8 mouse cellular contexts compared by ENCODE assay signal in the genomic region with DNA sequence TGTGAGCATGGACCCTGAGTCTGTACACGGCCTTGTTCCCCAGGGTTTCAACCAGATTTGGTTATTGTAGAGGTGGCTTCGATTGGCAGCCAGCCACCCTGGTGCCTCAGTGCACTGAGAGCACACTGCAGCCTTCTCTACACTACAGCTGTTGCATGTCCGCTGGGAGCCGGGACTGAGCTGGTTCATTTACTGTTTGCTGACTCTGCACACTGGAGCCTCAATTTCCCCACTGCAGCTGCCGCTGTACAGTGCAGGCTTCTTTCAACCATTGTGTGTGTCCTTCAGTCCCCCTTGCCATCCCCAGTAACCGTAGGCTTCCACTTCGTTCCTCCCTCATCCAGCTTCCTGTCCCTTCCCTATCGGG. TPM values are rescaled to one million over a fixed set of nuclear protein-coding genes. Genes with fewer than 3 reads are reported as not detected.
DNase-seq lines count a peak whose midpoint lies in the region; ATAC-seq and TF ChIP-seq lines count a peak whose summit lies in the region.

No protein-coding gene starts in this region.

- WGBS in kidney, embryonic 16.5 days: 6% methylated on average over 8 of the region's 8 CpGs
- 3% methylated on average over 8 of the region's 8 CpGs for WGBS in hindbrain, embryonic 16.5 days
- 4% methylated on average over 8 of the region's 8 CpGs for WGBS in midbrain, embryonic 16.5 days

- peak overlapping the region; percentile 90 for H3K27ac ChIP-seq in kidney, embryonic 16.5 days (ENCODE audit: low read length)
- no peak overlapping the region for H3K27ac ChIP-seq in ES-Bruce4 (ENCODE audit: insufficient read depth, low read length)
- H3K27ac ChIP-seq in hindbrain, embryonic 16.5 days (ENCODE audit: low read depth, low read length): peak overlapping the region; percentile 100
- peak overlapping the region; percentile 100 for H3K27ac ChIP-seq in midbrain, embryonic 16.5 days (ENCODE audit: low read length)

- no peak for TF ChIP-seq CTCF in ES-Bruce4 (IDR thresholded peaks at IDR 0.05; ENCODE audit: low read depth, low read length)

- no peak for TF ChIP-seq EP300 in ES-Bruce4 (IDR thresholded peaks at IDR 0.05; ENCODE audit: insufficient read depth, low read depth, low read length)

- no peaks in the 10 kb centered on the region for H3K36me3 ChIP-seq in kidney, embryonic 16.5 days (ENCODE audit: insufficient read depth, low read length)
- H3K36me3 ChIP-seq in ES-Bruce4 (ENCODE audit: control insufficient read depth, insufficient read depth, low read length, poor library complexity, severe bottlenecking): no peaks in the 10 kb centered on the region
- no peaks in the 10 kb centered on the region for H3K36me3 ChIP-seq in hindbrain, embryonic 16.5 days (ENCODE audit: control insufficient read depth, insufficient read depth, low read length)
- H3K36me3 ChIP-seq in midbrain, embryonic 16.5 days (ENCODE audit: control insufficient read depth, insufficient read depth, low read length): no peaks in the 10 kb centered on the region

- peak overlapping the region; percentile 90 for H3K4me3 ChIP-seq in kidney, embryonic 16.5 days (ENCODE audit: low read length)
- peak overlapping the region; percentile 80 for H3K4me3 ChIP-seq in ES-Bruce4 (ENCODE audit: low read depth, low read length)
- H3K4me3 ChIP-seq in hindbrain, embryonic 16.5 days (ENCODE audit: low read length): peak overlapping the region; percentile 85
- peak overlapping the region; percentile 83 for H3K4me3 ChIP-seq in midbrain, embryonic 16.5 days (ENCODE audit: low read depth, low read length)

- ATAC-seq in kidney, embryonic 16.5 days (ENCODE audit: low FRiP score, low TSS enrichment): no peak
- 0 out of 2 replicates have a peak, but pooled peaks have one; percentile 6 for ATAC-seq in common myeloid progenitor, adult 5-6 weeks (replicated peaks; ENCODE audit: low read depth, poor library complexity, severe bottlenecking)
- peak; percentile 25; the same call in 1 of the 2 replicates for ATAC-seq in hindbrain, embryonic 16.5 days
- no peak for ATAC-seq in midbrain, embryonic 16.5 days
- no peak for ATAC-seq in frontal cortex, adult (ENCODE audit: low TSS enrichment)

- TF ChIP-seq POLR2A in ES-Bruce4 (IDR thresholded peaks at IDR 0.05; ENCODE audit: insufficient read depth, low read length): no peak

- H3K27me3 ChIP-seq in kidney, embryonic 16.5 days (ENCODE audit: insufficient read depth, low read length): no peaks in the 10 kb centered on the region
- no peaks in the 10 kb centered on the region for H3K27me3 ChIP-seq in ES-Bruce4 (ENCODE audit: control insufficient read depth, insufficient read depth, low read length, poor library complexity, severe bottlenecking)
- no peaks in the 10 kb centered on the region for H3K27me3 ChIP-seq in hindbrain, embryonic 16.5 days (replicated peaks; ENCODE audit: control insufficient read depth, insufficient read depth, low read length)
- no peaks in the 10 kb centered on the region for H3K27me3 ChIP-seq in midbrain, embryonic 16.5 days (ENCODE audit: control insufficient read depth, insufficient read depth, low read depth, low read length)

- no peak for DNase-seq in kidney, adult 8-10 months
- DNase-seq in layer of hippocampus, adult 9-11 months: no peak

- peaks cover 40% of the 10 kb centered on the region for H3K4me1 ChIP-seq in kidney, embryonic 16.5 days (ENCODE audit: insufficient read depth, low read length)
- peaks cover 20% of the 10 kb centered on the region for H3K4me1 ChIP-seq in ES-Bruce4 (ENCODE audit: control insufficient read depth, insufficient read depth, low read length)
- peaks cover 33% of the 10 kb centered on the region for H3K4me1 ChIP-seq in hindbrain, embryonic 16.5 days (ENCODE audit: control insufficient read depth, insufficient read depth, low read depth, low read length)
- H3K4me1 ChIP-seq in midbrain, embryonic 16.5 days (ENCODE audit: control insufficient read depth, insufficient read depth, low read length): peaks cover 38% of the 10 kb centered on the region

- H3K9ac ChIP-seq in kidney, embryonic 16.5 days (replicated peaks; ENCODE audit: low read length): peak overlapping the region; percentile 90
- peak overlapping the region; percentile 89 for H3K9ac ChIP-seq in ES-Bruce4 (ENCODE audit: low read depth, poor library complexity, severe bottlenecking)
- peak overlapping the region; percentile 99 for H3K9ac ChIP-seq in hindbrain, embryonic 16.5 days (ENCODE audit: low read depth, low read length)
- peak overlapping the region; percentile 96 for H3K9ac ChIP-seq in midbrain, embryonic 16.5 days (ENCODE audit: low read depth, low read length)

- H3K4me2 ChIP-seq in kidney, embryonic 16.5 days (replicated peaks; ENCODE audit: low read depth, low read length): peak overlapping the region; percentile 82
- H3K4me2 ChIP-seq in hindbrain, embryonic 16.5 days (ENCODE audit: low read length): peak overlapping the region; percentile 91
- H3K4me2 ChIP-seq in midbrain, embryonic 16.5 days (ENCODE audit: low read length): peak overlapping the region; percentile 93

- H3K9me3 ChIP-seq in kidney, embryonic 16.5 days (ENCODE audit: low read length): no peaks in the 10 kb centered on the region
- H3K9me3 ChIP-seq in ES-Bruce4 (replicated peaks; ENCODE audit: control insufficient read depth, insufficient read depth, low read length, poor library complexity, severe bottlenecking): no peaks in the 10 kb centered on the region
- H3K9me3 ChIP-seq in hindbrain, embryonic 16.5 days (ENCODE audit: control insufficient read depth, low read length): no peaks in the 10 kb centered on the region
- no peaks in the 10 kb centered on the region for H3K9me3 ChIP-seq in midbrain, embryonic 16.5 days (replicated peaks; ENCODE audit: control insufficient read depth, low read length, poor library complexity, severe bottlenecking)

RNA-seq across cellular contexts. Expression of gene Thra, which starts 0.4 kb away (rescaled TPM):
- polyA plus RNA-seq in kidney, embryonic 16.5 days (2015; fragmentation: Nextera tagmentation; extraction: Ambion mirVana): 24.4 and 25.9 TPM in 2 replicates
- 20.7 and 24.6 TPM in 2 replicates for polyA plus RNA-seq in ES-Bruce4 (2011; ENCODE audit: insufficient read depth, insufficient read length, low read depth, missing spikeins)
- 23.6 and 33.2 TPM in 2 replicates for total RNA-seq in common myeloid progenitor, adult 5-6 weeks (2017)
- polyA plus RNA-seq in hindbrain, embryonic 16.5 days (2015; fragmentation: Nextera tagmentation; extraction: Ambion mirVana): 127 and 144 TPM in 2 replicates
- polyA plus RNA-seq in midbrain, embryonic 16.5 days (2015; fragmentation: Nextera tagmentation; extraction: Ambion mirVana): 139 and 149 TPM in 2 replicates

RNA-seq across cellular contexts. Expression of gene Med24, which starts 10.8 kb away (rescaled TPM):
- polyA plus RNA-seq in kidney, embryonic 16.5 days (2015; fragmentation: Nextera tagmentation; extraction: Ambion mirVana): 71.4 and 73.9 TPM in 2 replicates
- polyA plus RNA-seq in ES-Bruce4 (2011; ENCODE audit: insufficient read depth, insufficient read length, low read depth, missing spikeins): 83.5 and 85.8 TPM in 2 replicates
- 39.5 and 43.7 TPM in 2 replicates for total RNA-seq in common myeloid progenitor, adult 5-6 weeks (2017)
- 62.5 and 71.1 TPM in 2 replicates for polyA plus RNA-seq in hindbrain, embryonic 16.5 days (2015; fragmentation: Nextera tagmentation; extraction: Ambion mirVana)
- polyA plus RNA-seq in midbrain, embryonic 16.5 days (2015; fragmentation: Nextera tagmentation; extraction: Ambion mirVana): 75.1 and 77.5 TPM in 2 replicates

RNA-seq across cellular contexts. Expression of gene Nr1d1, which starts 35.1 kb away (rescaled TPM):
- 2.2 and 2.4 TPM in 2 replicates for polyA plus RNA-seq in kidney, embryonic 16.5 days (2015; fragmentation: Nextera tagmentation; extraction: Ambion mirVana)
- polyA plus RNA-seq in ES-Bruce4 (2011; ENCODE audit: insufficient read depth, insufficient read length, low read depth, missing spikeins): 7.4 and 7.5 TPM in 2 replicates
- 0.58 and 1.6 TPM in 2 replicates for total RNA-seq in common myeloid progenitor, adult 5-6 weeks (2017)
- polyA plus RNA-seq in hindbrain, embryonic 16.5 days (2015; fragmentation: Nextera tagmentation; extraction: Ambion mirVana): 4.9 and 5.6 TPM in 2 replicates
- 3.5 and 5.2 TPM in 2 replicates for polyA plus RNA-seq in midbrain, embryonic 16.5 days (2015; fragmentation: Nextera tagmentation; extraction: Ambion mirVana)

RNA-seq across cellular contexts. Expression of gene Csf3, which starts 38.9 kb away (rescaled TPM):
- polyA plus RNA-seq in kidney, embryonic 16.5 days (2015; fragmentation: Nextera tagmentation; extraction: Ambion mirVana): 0.11 TPM in 1 of 2 replicates, not detected in the other
- not detected in 2 replicates for polyA plus RNA-seq in ES-Bruce4 (2011; ENCODE audit: insufficient read depth, insufficient read length, low read depth, missing spikeins)
- total RNA-seq in common myeloid progenitor, adult 5-6 weeks (2017): not detected in 2 replicates
- not detected in 2 replicates for polyA plus RNA-seq in hindbrain, embryonic 16.5 days (2015; fragmentation: Nextera tagmentation; extraction: Ambion mirVana)
- polyA plus RNA-seq in midbrain, embryonic 16.5 days (2015; fragmentation: Nextera tagmentation; extraction: Ambion mirVana): not detected in 2 replicates

RNA-seq across cellular contexts. Expression of gene Msl1, which starts 55.3 kb away (rescaled TPM):
- polyA plus RNA-seq in kidney, embryonic 16.5 days (2015; fragmentation: Nextera tagmentation; extraction: Ambion mirVana): 23.7 and 24.2 TPM in 2 replicates
- 68.7 and 69.1 TPM in 2 replicates for polyA plus RNA-seq in ES-Bruce4 (2011; ENCODE audit: insufficient read depth, insufficient read length, low read depth, missing spikeins)
- 72.8 and 88.2 TPM in 2 replicates for total RNA-seq in common myeloid progenitor, adult 5-6 weeks (2017)
- 28.2 and 28.6 TPM in 2 replicates for polyA plus RNA-seq in hindbrain, embryonic 16.5 days (2015; fragmentation: Nextera tagmentation; extraction: Ambion mirVana)
- polyA plus RNA-seq in midbrain, embryonic 16.5 days (2015; fragmentation: Nextera tagmentation; extraction: Ambion mirVana): 29.2 and 33.2 TPM in 2 replicates

Comparison
In these comparisons a context has a peak if more than half of its experiments do, and no peak if none do; other contexts are left out.
1. ATAC-seq: peak in common myeloid progenitor, adult 5-6 weeks (single experiment) and hindbrain, embryonic 16.5 days (single experiment); none in kidney, embryonic 16.5 days (single experiment), midbrain, embryonic 16.5 days (single experiment) and frontal cortex, adult (single experiment).
2. Peak in every context shown above with its lines, with median percentiles within 50 percentile points of each other: H3K4me2 ChIP-seq, H3K4me3 ChIP-seq and H3K9ac ChIP-seq.